Mouse (Mus musculus) kidney, postnatal 14 days (tissue): ENCODE measurements at regions not wholly inside any gene's neighbourhood (a gene's known extent, or its start where the extent isn't known, plus 50 kb on each side); places are given as distances from the start of the nearest gene placed in this dataset.
"Not testable (repeated sequence)": the region's sequence is repeated elsewhere in the genome, so short reads cannot be mapped to it uniquely, and the experiment has no call there.

ENCODE experiments used
- DNase-seq: peaks from one replicate; pipeline ENCODE4 v3.0.0; 2022; ENCODE audit warnings: mixed read lengths

DNA sequence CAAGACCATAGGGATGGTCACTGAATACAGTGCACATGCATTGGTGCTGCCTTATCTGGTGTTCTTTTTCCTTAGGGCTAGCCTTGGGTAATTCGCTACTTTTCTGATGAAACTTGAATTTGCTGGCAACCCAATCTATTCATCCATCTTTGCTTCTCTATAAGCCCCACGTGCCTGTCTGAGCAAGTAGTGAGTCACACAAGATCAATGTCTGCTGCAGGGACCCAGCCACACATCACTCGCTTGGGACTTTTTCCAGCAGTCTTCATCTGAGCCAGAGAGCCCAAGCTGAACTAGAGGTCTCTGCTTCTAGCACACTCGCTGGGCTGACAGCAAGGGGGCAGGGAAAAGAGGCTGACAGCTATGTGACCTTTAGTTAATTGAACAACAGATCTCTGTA is 464.3 kb upstream of the Nmur2 start:
- no peak for DNase-seq

DNA sequence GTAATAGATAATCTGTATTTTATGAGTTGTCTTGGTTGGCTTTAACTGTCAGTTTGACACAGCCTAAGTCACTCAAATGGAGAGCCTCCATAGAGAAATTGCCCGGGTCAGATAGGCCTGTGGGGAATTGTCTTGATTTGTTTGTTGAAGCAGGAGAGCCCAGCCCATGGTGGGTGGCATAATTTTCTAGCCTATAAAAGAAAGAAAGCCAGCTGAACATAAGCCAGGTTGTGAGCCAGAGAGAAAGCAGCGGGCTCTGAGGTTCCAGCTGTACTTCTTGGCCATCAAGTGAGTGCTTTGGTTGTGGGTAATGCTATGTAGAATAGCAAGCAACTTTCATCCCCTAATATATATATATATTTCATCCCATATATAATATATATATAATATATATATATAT is 474.1 kb upstream of the Nmur2 start:
- DNase-seq: no peak

DNA sequence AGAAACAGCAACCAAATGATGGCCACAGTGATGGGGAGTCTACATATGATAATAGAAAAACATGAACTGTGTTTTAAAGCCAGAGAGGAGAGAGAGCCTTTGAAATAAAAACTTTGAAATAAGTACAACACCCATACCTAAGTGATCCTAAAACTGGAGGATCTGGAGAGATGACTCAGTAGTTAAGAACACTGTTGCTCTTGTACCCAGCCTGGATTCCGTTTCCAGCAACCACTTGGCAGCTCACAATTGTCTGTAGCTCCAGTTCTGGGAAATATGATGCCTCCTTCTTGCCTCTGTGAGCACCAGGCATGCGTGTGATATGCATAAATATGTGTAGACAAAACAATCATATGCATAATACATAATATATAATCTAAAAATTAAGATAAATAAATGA is 477.7 kb upstream of the Nmur2 start:
- no peak for DNase-seq

DNA sequence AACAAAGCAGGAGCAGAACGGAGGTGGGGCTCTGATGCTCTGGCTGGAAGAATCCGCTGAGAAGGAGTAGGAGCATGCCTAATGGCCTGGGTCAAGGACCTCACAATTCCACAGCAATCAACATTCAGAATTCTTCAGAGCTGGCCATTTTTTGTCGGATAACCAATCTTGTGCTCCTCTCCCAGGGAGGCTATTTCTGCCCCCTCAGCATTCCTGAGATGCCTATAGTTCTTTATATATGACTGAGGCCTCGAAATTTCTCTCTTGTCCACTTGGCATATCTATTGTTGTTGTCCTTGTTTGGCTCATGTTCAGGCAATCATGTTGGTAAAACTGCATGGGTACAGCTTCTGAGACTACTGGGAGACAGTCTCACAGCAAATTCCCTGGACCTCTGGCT is 460.5 kb upstream of the Gria1 start:
- no peak for DNase-seq

DNA sequence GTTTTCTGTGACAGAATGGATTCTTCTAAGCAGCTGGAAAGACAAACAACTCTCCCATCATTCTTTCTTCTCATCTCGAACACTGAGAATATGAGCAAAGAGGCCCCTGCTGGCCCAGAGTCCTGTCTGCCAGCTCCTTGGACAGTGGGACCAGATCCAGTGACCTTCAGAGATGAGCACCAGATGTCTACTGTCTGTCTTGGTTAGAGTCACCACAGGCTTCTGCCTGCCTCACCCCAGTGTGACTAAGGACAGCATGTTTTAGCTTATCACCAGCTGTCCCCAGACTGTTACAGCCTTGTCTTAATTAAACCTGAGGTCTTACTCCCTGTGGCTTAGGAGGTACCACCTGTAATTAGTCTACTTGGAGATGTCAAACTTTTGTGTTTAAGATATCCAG is 454.9 kb upstream of the Gria1 start:
- peak; percentile 65 for DNase-seq

DNA sequence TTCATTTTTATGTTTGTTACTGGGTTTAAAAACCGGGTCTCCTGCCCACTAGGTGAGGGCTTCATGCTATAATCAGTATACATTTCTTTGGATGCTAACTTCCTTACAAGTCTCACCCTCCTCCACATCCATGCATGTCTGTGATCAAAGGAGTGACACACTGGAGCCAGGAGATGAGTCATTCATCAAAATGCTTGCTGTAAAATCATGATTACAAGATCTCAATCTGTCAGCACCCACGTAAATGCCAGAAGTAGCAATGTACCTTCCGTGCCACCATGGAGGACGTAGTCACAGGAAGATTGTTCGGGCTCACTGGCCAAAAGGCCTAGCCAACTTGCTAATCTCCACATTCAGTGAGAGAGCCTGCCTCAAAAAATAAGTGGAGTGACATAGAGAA is 431.2 kb upstream of the Gria1 start:
- no peak for DNase-seq

DNA sequence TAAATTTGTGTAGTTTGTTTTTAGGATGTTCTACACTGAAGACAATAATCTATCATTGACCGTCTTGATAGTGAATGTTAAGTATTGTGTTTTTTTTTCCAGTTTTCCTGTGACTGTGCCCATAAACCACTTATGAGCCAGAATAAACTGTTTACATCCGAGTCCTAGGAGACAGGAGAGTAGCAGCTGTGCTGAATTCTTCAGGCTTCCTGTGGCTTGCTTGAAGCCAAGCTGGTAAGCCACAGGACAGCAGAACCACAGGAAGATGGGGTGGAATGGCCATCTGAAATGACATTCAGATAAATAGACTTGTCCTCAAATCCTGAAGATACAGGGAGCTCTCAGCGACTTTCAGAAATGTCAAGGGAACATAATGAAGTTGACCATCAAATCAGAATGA is 428.1 kb upstream of the Gria1 start:
- DNase-seq: no peak

DNA sequence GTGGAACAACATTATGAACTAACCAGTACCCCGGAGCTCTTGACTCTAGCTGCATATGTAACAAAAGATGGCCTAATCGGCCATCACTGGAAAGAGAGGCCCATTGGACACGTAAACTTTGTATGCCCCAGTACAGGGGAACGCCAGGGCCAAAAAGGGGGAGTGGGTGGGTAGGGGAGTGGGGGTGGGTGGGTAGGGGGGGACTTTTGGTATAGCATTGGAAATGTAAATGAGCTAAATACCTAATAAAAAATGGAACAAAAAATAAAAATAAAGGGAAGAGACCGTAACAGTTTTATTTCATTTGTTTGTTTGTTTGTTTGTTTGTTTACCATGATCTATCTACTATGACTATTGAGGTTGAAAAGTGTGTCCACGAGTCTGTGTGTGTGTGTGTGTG is 417.8 kb upstream of the Gria1 start:
- not testable (repeated sequence) for DNase-seq

DNA sequence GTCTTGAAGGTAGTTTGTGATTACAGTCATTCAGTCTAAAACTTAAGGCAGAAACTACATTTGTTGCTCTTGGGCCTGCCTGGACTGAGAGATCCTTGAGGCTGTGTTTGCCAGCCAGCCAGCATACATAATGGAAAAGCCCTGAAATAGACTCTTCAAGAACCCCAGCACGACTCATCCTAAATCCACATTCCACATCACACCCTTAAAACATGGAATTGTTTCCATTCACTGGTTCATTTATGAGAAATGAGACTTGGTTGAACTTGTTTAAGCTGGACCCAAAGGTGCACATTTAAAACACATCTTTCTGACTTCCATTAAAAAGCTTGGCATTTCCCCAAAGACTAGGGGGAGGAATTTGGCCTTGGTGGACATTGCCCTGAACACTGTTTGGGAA is 407.4 kb upstream of the Gria1 start:
- DNase-seq: no peak

DNA sequence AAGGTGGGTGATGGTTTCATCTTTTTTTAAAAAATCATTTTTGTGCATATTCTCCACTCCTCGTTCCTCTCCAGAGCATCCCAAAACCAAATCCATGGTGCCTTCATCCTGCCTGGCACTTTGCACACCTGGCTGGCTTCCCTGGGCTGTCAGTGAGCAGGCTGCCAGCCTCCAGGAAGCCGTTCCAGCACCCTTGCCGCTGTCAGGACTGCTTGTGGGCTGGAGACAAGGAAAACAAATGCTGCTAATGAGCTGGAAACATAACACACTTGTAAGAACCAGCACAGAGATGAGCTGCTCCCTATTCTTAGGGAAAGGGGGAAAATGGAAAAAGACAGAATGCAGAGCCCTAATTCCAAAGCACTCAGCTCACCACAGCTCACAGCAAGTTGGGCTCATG is 383.5 kb upstream of the Gria1 start:
- DNase-seq: no peak

DNA sequence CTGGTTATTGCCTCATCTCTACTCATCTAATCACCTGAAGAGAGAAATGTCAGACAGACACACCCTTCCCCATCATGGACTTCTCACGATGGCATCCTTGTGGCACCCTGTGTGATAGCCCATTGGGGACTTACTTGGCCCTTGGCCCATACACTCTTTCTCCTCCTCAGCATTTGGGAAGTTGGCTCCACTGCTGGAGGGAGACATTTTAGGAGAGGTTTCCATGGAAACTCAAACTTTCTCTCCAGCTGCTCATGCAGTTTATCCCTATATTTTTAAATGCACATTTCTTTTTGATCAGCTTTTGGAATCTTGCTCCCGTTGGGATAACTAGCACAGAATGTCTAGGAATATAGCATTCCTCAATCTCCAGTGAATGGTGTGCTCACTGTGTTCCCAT is 377.7 kb upstream of the Gria1 start:
- DNase-seq: no peak

DNA sequence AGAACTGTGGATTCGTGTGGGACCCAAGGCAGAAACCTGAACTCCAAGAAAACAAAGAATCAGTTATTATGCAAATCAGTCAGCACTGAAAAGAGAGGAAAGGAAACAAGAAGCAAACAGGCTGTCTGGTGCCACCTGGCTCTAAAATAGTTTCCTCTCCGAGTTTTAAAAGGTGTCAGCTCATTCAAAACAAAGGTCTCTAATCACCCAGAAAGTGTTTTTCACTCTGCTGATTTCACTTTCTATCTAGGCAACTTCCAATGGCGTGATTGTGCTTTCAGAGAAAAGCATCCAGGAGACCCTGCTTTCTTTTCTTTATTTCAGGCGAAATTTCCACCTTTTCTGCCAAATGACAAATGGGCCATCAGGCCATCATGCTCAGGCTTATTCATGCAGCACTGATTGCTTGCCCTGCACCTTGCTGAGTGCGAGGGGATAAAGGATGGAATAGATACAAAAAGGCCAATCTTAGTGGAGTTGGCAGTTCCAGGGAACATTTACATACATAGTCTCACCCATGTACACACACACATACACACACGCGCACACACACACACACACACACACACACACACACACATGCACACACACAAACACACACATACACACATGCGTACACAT is 374.5 kb upstream of the Gria1 start:
- no peak for DNase-seq

DNA sequence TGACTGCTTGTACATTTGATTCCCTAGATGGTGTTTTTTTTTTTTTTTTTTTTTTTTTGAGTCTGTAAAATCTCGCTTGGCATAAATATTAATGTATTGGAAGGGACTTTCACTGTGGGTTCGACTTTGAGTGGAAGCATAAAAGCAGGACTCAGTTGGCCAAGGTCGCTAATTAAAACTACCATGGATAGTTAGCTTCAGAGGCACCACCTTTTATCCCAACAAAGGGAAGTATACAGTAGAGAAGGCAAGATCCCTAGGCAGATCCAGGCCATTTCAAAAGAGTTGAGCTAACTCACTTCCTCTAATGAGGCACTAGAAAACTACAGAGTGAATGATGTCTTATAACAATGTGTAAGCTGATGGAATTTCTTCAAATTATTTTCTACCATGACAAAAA is 369.5 kb upstream of the Gria1 start:
- DNase-seq: no peak
